Mouse (Mus musculus) midbrain, embryonic 11.5 days (tissue): ENCODE data around the gene Ndufv3. TPM values are rescaled to one million over a fixed set of nuclear protein-coding genes. Genes with fewer than 3 reads are reported as not detected.

Experiments used
- ATAC-seq: fragments of 200-750 bp; cut with Nextera tagmentation; 2 replicates; pipeline ENCODE4 v1.8.0; 2017; ENCODE audit warnings: moderate TSS enrichment, moderate library complexity; ENCODE audit not compliant: low FRiP score
- DNase-seq: peaks from one replicate; pipeline ENCODE4 v3.0.0; 2015; ENCODE audit warnings: low spot score; ENCODE audit errors: missing footprints
- H3K27ac ChIP-seq: fragments of 300-500 bp; sonication (generic); 2 replicates; pipeline ENCODE4 v1.5.1; 2014; ENCODE audit warnings: low read depth, low read length
- H3K27me3 ChIP-seq: fragments of 300-500 bp; sonication (generic); 2 replicates; pipeline ENCODE4 v1.6.1; 2014; ENCODE audit warnings: mild to moderate bottlenecking, low read length, moderate library complexity, mixed read lengths; ENCODE audit not compliant: control insufficient read depth, insufficient read depth
- H3K36me3 ChIP-seq: fragments of 300-500 bp; sonication (generic); 2 replicates; pipeline ENCODE4 v1.6.1; 2014; ENCODE audit warnings: mild to moderate bottlenecking, low read length, moderate library complexity, mixed read lengths; ENCODE audit not compliant: control insufficient read depth, insufficient read depth
- H3K4me1 ChIP-seq: fragments of 300-500 bp; sonication (generic); 2 replicates; pipeline ENCODE4 v1.6.1; 2014; ENCODE audit warnings: low read length; ENCODE audit not compliant: control insufficient read depth, insufficient read depth
- H3K4me2 ChIP-seq: fragments of 300-500 bp; sonication (generic); 2 replicates; pipeline ENCODE4 v1.6.1; 2014; ENCODE audit warnings: mild to moderate bottlenecking, moderate library complexity
- H3K4me3 ChIP-seq: fragments of 300-500 bp; sonication (generic); 2 replicates; pipeline ENCODE4 v1.5.1; 2014; ENCODE audit warnings: low read depth, low read length
- H3K9ac ChIP-seq: fragments of 300-500 bp; sonication (generic); 2 replicates; pipeline ENCODE4 v1.6.1; 2014; ENCODE audit warnings: low read length
- H3K9me3 ChIP-seq: fragments of 300-500 bp; sonication (generic); 2 replicates; pipeline ENCODE4 v1.6.1; 2016; ENCODE audit warnings: low read length; ENCODE audit not compliant: control insufficient read depth
- WGBS: fragments of 180-500 bp; shearing (Covaris S2); extraction: QIAGEN DNeasy Blood & Tissue Kit; methylation state at CpG from one replicate; pipeline ENCODE4 v1.1.7; 2014; 5-methylcytosine and 5-hydroxymethylcytosine counted together
- polyA plus RNA-seq: library from polyadenylated mRNA; unstranded; fragments of >200 nt; fragmentation: Nextera tagmentation; extraction: Ambion mirVana; gene quantifications from 2 replicates; pipeline ENCODE4 v1.2.1, GENCODE M21; 2014

Gene Ndufv3
- polyA plus RNA-seq: 239 and 249 TPM in 2 replicates

DNA sequence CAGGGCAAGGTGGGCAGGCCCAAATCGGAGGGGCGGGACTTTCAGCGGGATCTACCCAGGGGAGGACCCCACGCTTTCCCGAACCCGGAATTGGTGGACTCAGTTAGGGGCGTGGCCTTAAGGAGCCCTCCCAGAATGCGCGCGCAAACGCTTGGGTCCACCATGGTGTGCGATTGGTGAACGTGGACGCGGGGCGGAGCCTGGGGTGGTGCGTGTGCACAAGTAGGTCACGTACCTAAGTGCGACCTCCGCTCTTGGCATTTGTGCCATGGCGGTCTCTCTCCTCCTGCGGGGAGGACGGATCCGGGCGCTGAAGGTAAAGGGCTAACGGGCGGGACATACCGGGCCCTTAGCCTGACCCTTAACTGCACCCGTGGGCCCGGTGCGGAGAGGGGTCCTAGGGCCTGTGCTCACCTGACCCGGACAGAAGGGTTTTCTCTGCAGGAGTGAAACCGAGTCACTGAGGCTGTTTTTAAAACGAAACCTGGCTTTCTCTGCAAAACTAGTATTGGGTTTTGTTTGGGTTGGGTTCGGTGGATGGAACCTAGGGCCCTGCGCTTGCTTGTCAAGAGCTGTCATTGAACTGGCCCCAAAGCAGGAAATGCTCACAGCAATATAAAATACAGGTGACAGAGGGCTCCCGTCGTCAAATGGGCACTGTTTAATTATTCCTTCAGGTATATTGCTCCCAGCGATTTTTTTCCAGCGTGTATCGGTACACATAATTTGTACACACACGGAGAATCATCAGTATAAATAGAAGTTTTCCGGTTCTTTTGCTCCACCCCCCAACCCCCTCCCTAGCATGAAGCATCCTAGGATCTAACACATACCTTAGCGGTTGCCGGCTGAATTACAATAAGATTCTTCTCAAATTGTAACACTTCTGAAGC, at the start of gene Ndufv3, which contains the start of gene Wdr4:
Gene Ndufv3, plus strand, starts transcription at position 170 of the 893 bp plus-strand sequence.
Gene Wdr4, minus strand, starts transcription at position 35 of the 893 bp plus-strand sequence.
- Histone ChIP-seq H3K27me3 (no peaks in the 10 kb centered on the region), H3K4me2 (peak within 1 kb of the TSS; percentile 87), H3K36me3 (no peaks in the 10 kb centered on the region), H3K9ac (peak within 1 kb of the TSS; percentile 74), H3K4me1 (peaks cover 9% of the 10 kb centered on the region), H3K27ac (no peak within 1 kb of the TSS), H3K4me3 (peak within 1 kb of the TSS; percentile 75), H3K9me3 (no peaks in the 10 kb centered on the region)
- WGBS: under 1% methylated on average over 45 of the region's 45 CpGs
- DNase-seq: peak; percentile 100
- peak; percentile 98 for ATAC-seq

DNA sequence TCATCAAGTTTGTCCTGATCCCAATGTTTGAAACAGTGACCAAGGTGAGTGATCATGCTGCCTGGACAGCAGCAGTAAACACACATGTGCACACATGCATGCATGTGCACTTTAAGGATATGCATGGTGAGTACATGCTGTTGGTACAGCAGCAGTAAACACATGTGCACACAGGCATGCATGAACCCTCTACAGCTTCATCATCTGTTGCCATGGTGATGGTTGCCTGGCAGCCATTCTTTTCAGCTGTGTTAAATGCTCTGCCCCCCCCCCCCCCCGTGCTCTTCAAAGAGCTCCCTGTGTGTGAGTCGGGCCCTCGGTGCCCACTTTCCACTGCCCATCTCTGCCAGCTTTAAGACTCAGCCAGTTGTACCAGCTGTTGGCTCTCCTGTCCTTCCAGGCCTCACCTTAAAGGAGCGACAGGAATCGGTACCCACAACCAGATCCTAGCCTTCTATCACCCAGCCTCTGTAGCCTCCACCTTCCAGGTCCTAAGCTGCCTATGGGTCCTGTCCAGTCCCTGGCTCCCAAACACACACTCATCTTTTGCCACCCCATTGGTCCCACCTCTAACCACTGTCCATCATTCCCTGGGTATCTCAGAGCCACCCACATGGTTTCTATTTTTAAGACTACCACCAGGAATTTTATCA, 49.0 kb upstream of the Ndufv3 start:
- DNase-seq (no peak), ATAC-seq (no peak)
- Histone ChIP-seq H3K9me3 (no peaks in the 10 kb centered on the region), H3K9ac (no peak overlapping the region), H3K27ac (no peak overlapping the region), H3K4me1 (peaks cover 5% of the 10 kb centered on the region; the same call in 1 of the 2 replicates), H3K27me3 (no peaks in the 10 kb centered on the region), H3K4me3 (no peak overlapping the region), H3K36me3 (peaks cover 4% of the 10 kb centered on the region), H3K4me2 (no peak overlapping the region)
- WGBS: 72% methylated on average over 5 of the region's 5 CpGs

DNA sequence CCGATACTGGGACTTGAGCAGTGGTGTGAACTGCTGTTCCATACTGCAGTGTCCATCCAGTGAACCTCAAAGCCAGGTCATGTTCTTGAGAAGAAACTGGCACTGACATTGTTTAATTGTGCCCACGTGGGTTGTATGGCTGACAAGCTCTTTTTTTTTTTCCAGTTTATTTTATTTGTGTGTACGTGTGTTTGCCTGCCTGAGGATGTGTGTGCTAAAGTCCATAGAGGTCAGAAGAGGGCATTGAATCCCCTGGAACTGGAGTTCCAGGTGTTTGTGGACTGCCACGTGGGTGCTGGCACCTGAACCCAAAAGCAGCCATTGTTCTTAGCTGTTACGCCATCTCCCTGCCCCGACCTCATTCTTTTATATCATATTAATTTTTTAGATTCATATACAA, 45.5 kb upstream of the Ndufv3 start:
- peaks cover 5% of the 10 kb centered on the region; the same call in 1 of the 2 replicates for H3K4me1 ChIP-seq
- H3K9ac ChIP-seq: no peak overlapping the region
- no peaks in the 10 kb centered on the region for H3K27me3 ChIP-seq
- H3K4me3 ChIP-seq: no peak overlapping the region
- no peak overlapping the region for H3K4me2 ChIP-seq
- no peak for DNase-seq
- 83% methylated on average over 6 of the region's 6 CpGs for WGBS
- no peaks in the 10 kb centered on the region; the same call in 1 of the 2 replicates for H3K36me3 ChIP-seq
- no peak for ATAC-seq
- H3K9me3 ChIP-seq: no peaks in the 10 kb centered on the region
- no peak overlapping the region for H3K27ac ChIP-seq

DNA sequence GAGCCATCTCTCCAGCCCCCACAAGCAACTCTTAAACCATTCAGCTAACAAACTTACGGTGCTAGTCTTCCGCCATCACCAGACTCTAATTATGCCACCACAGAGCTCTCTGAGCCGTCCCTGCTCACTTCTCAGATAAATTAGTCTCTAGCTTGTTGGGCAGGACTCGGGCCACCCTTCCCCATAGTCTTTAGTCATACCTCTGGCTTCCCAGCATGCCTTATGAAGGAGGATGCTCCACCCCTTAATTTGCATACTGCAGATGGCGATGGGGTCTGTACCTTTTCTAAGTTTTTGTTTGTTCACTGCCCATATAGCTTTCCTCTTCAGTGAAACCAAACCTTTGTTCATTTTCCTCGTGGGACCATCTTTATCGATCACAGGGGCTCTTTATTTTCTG, 41.3 kb upstream of the Ndufv3 start:
- 86% methylated on average over 7 of the region's 7 CpGs for WGBS
- no peaks in the 10 kb centered on the region for H3K27me3 ChIP-seq
- no peaks in the 10 kb centered on the region for H3K4me1 ChIP-seq
- H3K4me3 ChIP-seq: no peak overlapping the region
- H3K36me3 ChIP-seq: no peaks in the 10 kb centered on the region
- H3K9me3 ChIP-seq: no peaks in the 10 kb centered on the region
- no peak overlapping the region for H3K27ac ChIP-seq
- ATAC-seq: no peak
- no peak overlapping the region for H3K4me2 ChIP-seq
- no peak overlapping the region for H3K9ac ChIP-seq
- DNase-seq: no peak

DNA sequence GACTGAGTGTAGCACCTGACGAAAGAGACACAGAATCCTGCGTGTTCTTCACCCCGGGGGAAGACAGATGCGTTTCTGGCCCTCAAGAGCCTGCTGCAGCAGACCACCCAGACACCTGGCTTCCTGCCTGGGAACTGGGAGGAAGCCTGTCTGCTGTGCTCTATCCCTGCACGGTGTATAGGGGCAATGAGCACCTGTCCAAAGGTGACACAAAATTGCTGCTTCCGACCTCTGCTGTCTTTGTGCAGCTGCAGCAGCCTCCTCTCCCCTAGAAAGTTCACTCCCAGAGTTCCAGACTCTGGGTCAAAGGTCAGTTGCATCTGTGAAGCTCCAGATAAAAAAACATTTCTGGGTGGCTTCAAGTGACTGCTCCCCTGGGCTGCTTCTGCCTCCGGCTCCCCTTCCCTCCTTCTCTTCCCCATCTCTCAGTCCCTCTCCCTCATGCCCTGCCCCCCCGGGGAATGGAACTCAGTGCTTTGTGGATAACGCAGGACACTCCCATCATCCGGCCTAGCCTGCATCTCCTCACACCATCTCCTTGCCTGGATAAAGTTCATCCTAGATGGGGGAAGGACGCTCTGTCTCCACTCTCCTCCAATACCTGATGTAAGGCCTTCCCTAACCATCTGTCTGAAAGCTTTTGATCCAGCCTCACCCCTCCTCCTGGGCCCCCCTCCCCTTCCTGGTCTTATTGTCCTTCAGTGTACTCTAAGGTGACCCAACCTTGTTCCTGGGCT, 40.6 kb upstream of the Ndufv3 start:
- ATAC-seq (no peak), DNase-seq (no peak)
- H3K36me3 ChIP-seq: no peaks in the 10 kb centered on the region
- H3K9me3 ChIP-seq: no peaks in the 10 kb centered on the region
- no peaks in the 10 kb centered on the region for H3K27me3 ChIP-seq
- no peak overlapping the region for H3K4me2 ChIP-seq
- H3K4me1 ChIP-seq: no peaks in the 10 kb centered on the region
- no peak overlapping the region for H3K4me3 ChIP-seq
- no peak overlapping the region for H3K9ac ChIP-seq
- no peak overlapping the region for H3K27ac ChIP-seq
- 65% methylated on average over 11 of the region's 11 CpGs for WGBS

DNA sequence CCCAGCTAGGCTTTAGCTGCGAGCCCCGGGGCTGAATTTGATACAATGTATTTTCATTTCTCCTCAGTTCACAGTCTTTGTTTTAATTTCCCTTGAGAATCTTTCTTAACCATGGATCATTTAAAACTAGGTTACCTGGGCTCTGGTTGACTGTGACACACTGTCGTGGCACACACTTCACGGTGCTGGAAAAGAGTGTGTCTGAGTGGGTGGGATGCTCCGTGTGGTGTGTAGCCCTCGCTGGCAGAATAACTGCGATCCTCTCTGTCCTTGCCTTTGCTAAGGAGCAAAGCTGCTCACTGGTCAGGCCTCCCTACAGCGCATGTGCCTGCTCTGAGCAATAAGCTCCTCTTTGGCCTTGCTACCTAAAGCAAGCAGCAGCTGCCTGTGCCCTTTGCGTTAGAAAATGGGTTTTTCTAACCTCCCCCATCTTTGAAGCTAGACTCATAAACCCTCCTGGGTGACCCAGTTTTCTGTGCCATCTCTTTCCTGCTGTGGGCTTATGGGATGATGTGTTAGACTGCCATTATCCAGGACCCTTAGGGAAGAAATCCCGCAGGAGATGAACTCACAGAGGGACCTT, 33.2 kb upstream of the Ndufv3 start:
- ATAC-seq: no peak
- Histone ChIP-seq H3K4me3 (no peak overlapping the region), H3K4me1 (no peaks in the 10 kb centered on the region), H3K4me2 (no peak overlapping the region), H3K27ac (no peak overlapping the region), H3K9ac (peak overlapping the region; percentile 33; the same call in 1 of the 2 replicates), H3K9me3 (no peaks in the 10 kb centered on the region), H3K27me3 (no peaks in the 10 kb centered on the region), H3K36me3 (no peaks in the 10 kb centered on the region)
- WGBS: 75% methylated on average over 10 of the region's 10 CpGs
- no peak for DNase-seq

DNA sequence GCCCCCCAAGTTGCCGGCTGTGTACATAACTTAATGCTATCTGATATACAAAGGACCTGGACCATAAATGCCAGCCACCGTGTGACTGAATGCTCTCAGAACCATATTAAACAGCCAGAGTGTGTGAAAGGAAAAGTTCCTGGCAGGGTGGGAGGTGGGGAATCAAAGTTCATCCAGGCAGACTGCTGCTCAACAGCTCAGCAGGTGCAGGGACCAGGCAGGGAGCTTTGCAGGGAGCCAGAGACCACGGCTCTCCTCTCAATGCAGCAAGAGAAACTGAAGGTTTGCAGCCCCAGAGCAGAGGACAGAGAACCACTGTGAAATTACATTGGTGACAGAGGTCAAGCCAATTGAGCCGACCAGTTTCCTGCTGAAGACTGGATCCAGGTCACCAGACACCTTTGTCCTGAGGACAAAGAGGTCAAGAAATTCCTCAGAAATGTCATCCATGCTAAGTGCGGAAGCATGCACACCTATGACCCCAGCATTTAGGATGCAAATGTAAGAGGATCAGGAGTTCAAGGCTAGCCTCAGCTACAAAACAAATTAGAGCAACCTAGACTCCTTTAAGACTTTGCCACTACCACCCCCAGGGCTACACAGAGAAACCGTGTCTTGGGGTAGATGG, 32.4 kb upstream of the Ndufv3 start:
- no peak overlapping the region for H3K4me2 ChIP-seq
- no peak for ATAC-seq
- no peaks in the 10 kb centered on the region for H3K27me3 ChIP-seq
- H3K36me3 ChIP-seq: no peaks in the 10 kb centered on the region
- WGBS: 23% methylated on average over 6 of the region's 6 CpGs
- no peak for DNase-seq
- H3K4me3 ChIP-seq: no peak overlapping the region
- no peak overlapping the region for H3K9ac ChIP-seq
- H3K27ac ChIP-seq: no peak overlapping the region
- no peaks in the 10 kb centered on the region for H3K9me3 ChIP-seq
- no peaks in the 10 kb centered on the region for H3K4me1 ChIP-seq

DNA sequence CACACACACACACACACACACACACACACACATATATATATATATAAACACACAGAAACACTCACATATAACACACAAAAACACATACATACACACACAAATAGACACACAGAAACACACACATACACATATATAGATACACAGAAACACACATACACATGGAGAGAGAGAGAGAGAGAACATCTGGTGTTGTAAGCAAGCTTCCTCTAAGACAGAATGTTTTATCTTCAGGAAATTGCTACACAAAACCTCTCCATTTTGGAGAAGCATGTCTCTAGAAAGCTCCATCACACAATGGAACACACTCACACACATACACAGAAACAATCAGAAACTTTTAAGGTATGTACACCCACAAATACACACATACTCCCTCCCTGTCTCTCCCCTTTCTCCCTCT, 28.6 kb upstream of the Ndufv3 start:
- H3K9ac ChIP-seq: no peak overlapping the region
- peaks cover 1% of the 10 kb centered on the region; the same call in 1 of the 2 replicates for H3K36me3 ChIP-seq
- no peaks in the 10 kb centered on the region for H3K4me1 ChIP-seq
- no peak for ATAC-seq
- H3K4me2 ChIP-seq: no peak overlapping the region
- H3K27ac ChIP-seq: no peak overlapping the region
- no peak overlapping the region for H3K4me3 ChIP-seq
- no peaks in the 10 kb centered on the region for H3K9me3 ChIP-seq
- no peak for DNase-seq
- no peaks in the 10 kb centered on the region for H3K27me3 ChIP-seq
